Mouse (Mus musculus) bone marrow macrophage, adult 2 months (primary cell): Measurements from ENCODE around the gene Gm20388. TPM values are rescaled to one million over a fixed set of nuclear protein-coding genes. Genes with fewer than 3 reads are reported as not detected.

Experiments
- H3K27ac ChIP-seq: 2 replicates; pipeline ENCODE4 v1.5.1; 2012; ENCODE audit warnings: low read depth, low read length; ENCODE audit not compliant: insufficient read depth
- H3K4me1 ChIP-seq: 2 replicates; pipeline ENCODE4 v1.6.1; 2012; ENCODE audit warnings: low read length; ENCODE audit not compliant: control insufficient read depth, insufficient read depth
- H3K4me3 ChIP-seq: 2 replicates; pipeline ENCODE4 v1.5.1; 2012; ENCODE audit warnings: mild to moderate bottlenecking, low read length, moderate library complexity; ENCODE audit not compliant: insufficient read depth
- CTCF ChIP-seq: IDR thresholded peaks from 2 replicates; pipeline ENCODE4 v1.5.1; 2012; ENCODE audit warnings: low read depth, mild to moderate bottlenecking, low read length, moderate library complexity
- POLR2A ChIP-seq: IDR thresholded peaks from 2 replicates; pipeline ENCODE4 v1.6.1; 2012; ENCODE audit warnings: mild to moderate bottlenecking, low read depth, low read length, borderline replicate concordance
- polyA plus RNA-seq: library from polyadenylated mRNA; stranded (reverse); fragments of >200 nt; gene quantifications from 2 replicates; pipeline ENCODE4 v1.2.4, GENCODE M21; 2012; ENCODE audit not compliant: missing spikeins, insufficient read depth, insufficient read length

Gene Gm20388
- polyA plus RNA-seq, 1 experiment, result 32.7 TPM

DNA sequence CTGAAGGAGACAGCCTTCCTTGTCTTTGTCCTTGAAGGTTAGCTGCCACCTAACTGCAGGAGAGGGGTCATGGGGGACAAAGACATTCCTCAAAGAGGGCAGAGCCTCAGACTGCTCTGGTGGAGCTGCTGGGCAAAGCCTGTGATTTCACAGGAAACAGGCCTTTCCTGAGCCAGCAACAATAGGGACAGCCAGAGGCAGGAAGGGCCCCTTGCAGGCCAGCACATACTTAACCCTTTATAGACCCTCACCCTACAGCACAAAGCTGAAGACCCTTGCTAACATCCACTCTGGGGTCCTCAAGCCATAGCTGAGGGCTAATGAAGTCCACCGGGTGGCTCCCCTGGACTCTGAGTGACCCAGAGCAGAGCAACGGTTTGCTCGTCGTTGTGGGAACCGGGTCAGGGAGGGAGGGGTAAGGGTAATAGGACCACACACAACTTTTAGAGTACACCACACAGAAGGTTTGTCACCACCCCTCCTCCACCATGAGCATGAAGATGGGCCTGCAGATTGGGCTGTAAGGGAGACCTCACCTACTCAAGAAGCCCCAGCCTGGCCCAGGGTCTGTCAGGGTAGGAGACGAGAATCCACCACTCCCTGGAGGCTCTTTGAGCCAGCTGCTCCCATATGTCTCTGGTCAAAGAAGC, 2607.0 kb downstream of the Gm20388 start:
- H3K4me3 ChIP-seq, result no peak overlapping the region
- peak overlapping the region; percentile 26; the same call in 1 of the 2 replicates for H3K27ac ChIP-seq
- H3K4me1 ChIP-seq, result peaks cover 20% of the 10 kb centered on the region
- TF ChIP-seq POLR2A (no peak), CTCF (no peak)

DNA sequence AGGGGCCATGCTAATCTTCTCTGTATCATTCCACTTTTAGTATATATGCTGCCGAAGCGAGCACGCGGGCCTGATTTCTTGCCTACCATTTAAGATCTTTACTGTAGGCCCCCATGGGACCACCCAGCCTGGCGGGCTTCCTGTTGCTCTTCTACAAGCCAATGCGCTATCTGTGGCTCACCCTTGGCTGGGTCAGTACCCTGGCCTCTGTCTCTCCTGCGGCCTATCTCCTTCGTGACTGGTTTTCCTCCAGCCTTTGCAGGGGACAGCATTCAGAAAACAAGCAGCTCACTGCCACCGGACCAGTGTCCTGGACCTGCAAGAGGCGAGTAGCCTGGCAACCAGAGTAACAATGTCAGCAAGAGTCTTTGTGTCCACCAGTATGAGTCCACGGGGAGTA, 2610.0 kb downstream of the Gm20388 start:
- no peak overlapping the region for H3K27ac ChIP-seq
- no peak for TF ChIP-seq CTCF
- TF ChIP-seq POLR2A, result no peak
- H3K4me1 ChIP-seq, result peaks cover 42% of the 10 kb centered on the region
- no peak overlapping the region for H3K4me3 ChIP-seq

DNA sequence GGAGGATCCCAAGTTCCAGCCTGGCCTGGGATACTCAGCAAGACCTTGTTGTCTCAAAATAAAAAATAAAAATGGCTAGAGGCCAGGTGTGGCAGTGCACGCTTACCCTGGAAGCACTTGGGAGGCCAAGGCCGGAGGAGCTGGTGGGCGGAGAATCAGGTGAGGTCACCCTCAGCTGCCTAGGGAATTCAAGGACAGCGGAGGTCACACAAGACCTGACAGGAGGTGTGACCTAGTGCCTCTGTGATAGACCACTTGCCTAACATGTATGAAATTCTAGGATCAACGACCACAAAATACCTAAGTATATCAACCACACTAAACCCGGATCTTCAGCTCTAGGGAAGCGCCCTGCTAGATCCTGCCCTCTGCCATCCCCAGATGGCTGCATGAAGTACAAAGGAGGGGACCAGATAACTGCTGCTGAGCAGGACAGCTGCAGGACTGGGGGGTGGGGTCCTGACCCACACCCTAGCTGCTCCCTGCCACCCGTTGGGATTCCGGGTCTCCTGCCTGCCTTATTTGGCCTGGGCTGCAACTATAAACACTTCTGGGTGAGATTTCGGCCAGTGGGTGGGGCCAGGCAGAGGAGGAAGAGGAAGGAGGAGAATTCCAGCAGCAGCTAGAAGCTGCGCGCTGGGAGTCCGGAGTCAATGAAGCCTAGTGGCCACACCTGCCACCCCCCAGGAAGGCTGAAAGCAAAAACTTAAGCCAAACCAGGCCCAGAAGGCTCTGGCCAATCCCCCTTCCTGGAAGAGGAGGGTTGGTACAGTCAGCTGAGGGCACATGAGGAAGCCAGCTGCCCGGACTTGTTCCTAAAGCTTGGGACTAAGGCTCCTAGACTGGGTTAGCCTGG, 2612.4 kb downstream of the Gm20388 start:
- Histone ChIP-seq H3K27ac (peak overlapping the region; percentile 85), H3K4me1 (peaks cover 32% of the 10 kb centered on the region), H3K4me3 (no peak overlapping the region)
- TF ChIP-seq POLR2A, result no peak
- TF ChIP-seq CTCF, result no peak

DNA sequence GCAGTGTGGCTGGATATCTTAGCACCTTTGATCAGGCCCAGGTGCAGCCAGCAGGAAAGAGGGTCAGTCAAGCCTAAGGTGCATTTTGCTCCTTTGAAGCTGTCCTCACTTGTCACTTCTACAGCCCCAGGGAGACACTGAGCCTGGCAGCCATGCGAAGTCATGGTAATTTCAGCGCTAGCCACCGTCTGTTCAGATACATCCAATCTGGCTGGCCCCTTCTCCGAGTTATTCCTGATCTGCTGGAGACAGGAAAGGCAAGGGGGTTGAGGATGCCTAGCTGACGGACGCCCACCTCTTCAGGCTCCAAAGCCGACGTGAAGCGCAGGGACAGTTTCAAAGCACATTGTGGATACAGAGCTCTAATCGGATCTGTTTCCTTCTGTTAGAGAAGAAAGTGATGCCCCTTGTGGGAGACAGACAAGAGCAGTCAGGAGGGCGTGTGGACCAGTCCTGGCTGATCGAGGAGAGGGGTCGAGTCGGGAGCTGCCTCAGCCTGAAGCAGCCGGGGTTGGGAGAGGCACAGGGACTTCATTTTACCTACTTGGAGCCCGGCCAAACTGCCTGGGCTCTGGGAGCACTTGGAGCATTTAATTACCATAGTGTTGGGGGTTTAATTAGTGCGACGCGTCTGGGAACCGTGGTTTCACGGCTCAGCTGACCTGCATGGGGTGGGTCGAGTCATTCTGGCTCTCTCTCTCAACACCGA, 2613.2 kb downstream of the Gm20388 start:
- peak overlapping the region; percentile 85 for H3K27ac ChIP-seq
- peaks cover 26% of the 10 kb centered on the region for H3K4me1 ChIP-seq
- no peak overlapping the region for H3K4me3 ChIP-seq

DNA sequence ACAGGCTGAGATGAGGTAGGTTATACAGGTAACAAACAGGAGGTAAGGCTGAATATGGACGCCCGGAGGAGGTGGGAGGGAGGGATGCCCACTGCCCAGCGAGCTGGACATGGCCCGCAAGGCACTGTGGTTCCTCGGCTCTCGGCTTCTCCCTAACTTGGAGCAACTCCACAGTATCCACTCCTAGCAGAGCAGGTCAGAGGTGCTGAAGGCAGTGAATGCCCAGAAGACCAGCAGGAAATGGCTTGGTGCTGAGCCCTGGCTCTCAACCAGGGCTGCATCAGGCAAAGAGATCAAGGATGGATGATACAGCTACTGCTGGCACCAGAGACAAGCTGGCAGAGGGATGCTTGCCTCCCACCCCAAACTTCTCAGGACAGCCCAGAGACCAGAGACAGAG, 2613.9 kb downstream of the Gm20388 start:
- TF ChIP-seq CTCF, result no peak
- H3K27ac ChIP-seq, result peak overlapping the region; percentile 85; the same call in 1 of the 2 replicates
- H3K4me1 ChIP-seq, result peaks cover 23% of the 10 kb centered on the region
- no peak overlapping the region for H3K4me3 ChIP-seq

More for the DNA sequence above, 2613.2 kb downstream of the Gm20388 start:
- TF ChIP-seq POLR2A (no peak), CTCF (no peak)

DNA sequence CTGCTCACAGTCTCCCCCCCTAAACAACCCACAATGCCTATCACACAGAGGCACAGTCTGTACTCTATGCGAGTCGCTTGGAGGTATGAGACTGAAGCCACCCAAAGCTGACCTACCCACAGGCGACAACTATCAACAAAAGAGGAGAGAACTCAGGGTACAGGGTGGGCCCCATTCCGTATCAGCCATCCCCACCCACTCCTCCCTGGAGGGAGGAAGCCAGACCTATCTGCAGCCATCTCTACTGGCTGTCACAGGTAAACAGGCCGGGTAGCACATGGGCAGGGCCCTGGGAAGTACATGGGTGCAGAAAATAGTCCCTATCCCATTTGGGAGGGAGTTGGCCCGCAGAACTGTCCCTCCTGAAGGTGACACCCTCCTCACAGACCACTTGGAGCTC, 2614.4 kb downstream of the Gm20388 start:
- Histone ChIP-seq H3K27ac (no peak overlapping the region), H3K4me3 (no peak overlapping the region), H3K4me1 (peaks cover 23% of the 10 kb centered on the region)
- TF ChIP-seq POLR2A (no peak), CTCF (no peak)

DNA sequence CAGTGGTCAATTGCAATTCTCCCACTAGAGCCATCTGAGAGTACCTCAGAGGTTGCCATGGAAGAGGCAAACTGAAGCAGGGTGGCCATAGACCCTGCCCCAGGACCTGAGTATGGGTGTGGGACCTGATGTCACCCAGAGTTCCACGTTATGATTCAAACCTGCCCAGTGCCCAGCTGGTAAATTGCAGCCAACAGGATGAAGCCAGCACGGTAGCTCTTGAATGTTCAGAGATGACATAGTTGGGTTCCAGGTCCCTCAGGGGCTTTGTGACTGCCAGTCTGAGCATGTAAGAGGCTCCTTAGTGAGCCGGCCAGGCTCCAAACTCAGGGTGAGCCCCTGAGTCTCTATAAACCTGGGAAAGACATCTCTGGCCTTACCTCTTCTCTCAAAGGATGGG, 2615.4 kb downstream of the Gm20388 start:
- Histone ChIP-seq H3K4me3 (no peak overlapping the region), H3K27ac (no peak overlapping the region), H3K4me1 (peaks cover 23% of the 10 kb centered on the region)
- TF ChIP-seq CTCF (no peak), POLR2A (no peak)

DNA sequence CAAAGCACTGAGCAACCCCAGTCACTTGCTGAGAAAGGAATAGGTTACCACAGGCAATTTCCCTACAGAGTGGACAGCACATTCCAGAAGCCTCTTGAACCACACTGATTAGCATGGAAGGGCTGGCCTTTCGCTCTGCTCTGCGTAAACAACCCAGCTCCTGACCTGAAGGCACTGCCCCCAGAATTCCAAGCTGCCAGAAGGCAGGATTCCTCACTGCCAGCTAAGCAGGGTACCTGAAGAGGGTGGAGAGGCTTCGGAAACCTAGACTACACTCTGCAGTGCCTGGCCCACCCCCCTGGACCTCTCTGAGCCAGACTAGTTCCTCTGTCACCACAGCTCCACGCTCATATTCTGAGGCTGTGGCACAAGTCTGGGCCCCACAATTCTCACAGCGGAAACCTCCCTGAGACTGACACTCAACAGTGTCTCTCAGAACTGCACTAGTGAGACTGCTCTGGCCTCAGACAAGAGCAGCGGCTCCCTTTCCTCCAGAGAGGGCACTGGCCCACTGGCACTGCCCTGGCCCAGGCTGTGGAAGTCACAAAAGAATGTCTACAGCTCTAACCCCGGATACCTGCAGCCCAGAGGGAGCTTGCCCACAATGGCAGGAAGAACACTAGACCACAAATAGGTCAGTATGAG, 2616.0 kb downstream of the Gm20388 start:
- H3K4me1 ChIP-seq, result peaks cover 26% of the 10 kb centered on the region
- no peak overlapping the region for H3K4me3 ChIP-seq
- TF ChIP-seq CTCF, result no peak
- TF ChIP-seq POLR2A, result no peak
- no peak overlapping the region for H3K27ac ChIP-seq

DNA sequence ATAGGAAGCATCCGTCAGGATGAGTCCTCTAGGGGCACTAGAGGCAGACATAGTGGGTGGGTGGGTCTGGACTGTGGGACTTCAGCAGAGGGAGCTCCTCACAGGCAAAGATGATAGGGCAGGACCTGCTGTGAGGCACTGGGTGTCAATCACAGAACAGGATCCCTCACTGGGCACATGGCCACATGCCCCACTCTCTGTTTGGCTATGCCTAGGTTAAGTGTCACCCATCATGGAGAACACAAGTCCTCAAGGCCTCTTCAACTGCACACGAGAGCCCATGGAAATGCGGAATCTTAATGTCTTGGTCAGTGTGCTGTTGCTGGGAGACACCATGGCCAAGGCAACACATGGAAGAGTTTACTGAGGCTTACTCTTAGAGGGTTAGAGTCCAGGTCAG, 2617.3 kb downstream of the Gm20388 start:
- TF ChIP-seq POLR2A, result no peak

DNA sequence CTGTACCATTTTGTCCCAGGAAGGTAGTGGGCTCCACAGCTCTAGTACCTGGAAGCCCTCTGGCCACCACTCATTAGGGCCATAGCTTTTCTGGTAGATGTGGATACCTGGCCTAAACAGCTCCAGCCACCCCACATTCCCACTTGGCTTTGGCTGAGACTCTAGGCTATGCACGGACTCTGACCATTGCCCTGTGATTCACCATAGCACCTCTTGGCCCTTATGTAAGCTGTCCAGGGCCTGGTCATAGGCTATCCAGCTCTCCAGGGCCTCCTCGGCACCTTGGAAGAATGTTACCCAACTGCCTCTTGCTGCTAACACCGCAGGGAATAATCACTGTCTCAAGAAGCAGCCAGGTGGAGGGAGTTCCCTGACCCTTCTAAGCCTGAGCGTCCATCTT, 2618.5 kb downstream of the Gm20388 start:
- H3K4me1 ChIP-seq, result peaks cover 9% of the 10 kb centered on the region
- H3K27ac ChIP-seq, result no peak overlapping the region

More for the DNA sequence above, 2617.3 kb downstream of the Gm20388 start:
- Histone ChIP-seq H3K27ac (no peak overlapping the region), H3K4me3 (no peak overlapping the region), H3K4me1 (peaks cover 21% of the 10 kb centered on the region)

More for the DNA sequence above, 2618.5 kb downstream of the Gm20388 start:
- no peak overlapping the region for H3K4me3 ChIP-seq
- TF ChIP-seq POLR2A, result no peak
- TF ChIP-seq CTCF, result no peak
